Mouse (Mus musculus): ENCODE measurements at regions not wholly inside any gene's neighbourhood (a gene's known extent, or its start where the extent isn't known, plus 50 kb on each side); places are given as distances from the start of the nearest gene placed in this dataset.

DNA sequence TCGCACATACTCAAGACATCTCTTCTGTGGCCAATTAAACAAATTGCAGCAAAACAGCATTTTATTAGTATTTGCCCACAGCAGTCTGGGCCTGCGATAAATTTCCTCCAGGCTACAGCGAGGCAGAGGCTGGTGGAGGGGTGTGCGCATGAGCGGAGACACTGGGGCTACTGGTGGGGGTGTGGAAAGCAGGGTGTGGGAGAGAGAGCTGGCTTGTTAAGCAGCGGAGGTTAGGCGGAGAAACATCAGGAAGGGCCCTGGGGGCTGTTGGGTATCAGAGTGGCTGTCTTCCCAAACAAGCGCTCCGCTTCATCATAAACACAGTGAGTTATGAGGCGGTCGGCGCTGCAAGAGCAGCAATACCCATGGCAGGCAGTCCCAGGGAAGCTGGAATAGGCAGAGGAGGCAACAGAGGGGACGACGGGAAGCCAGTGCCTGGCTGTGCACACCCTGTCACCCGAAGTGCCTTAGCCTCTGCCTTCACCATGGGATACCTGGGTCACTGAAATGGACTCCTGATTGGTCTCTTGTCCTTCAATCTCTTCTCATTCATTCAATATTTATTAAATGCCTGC lies 74.0 kb upstream of the Lhx1 start:
- Histone ChIP-seq H3K9me3 (no peaks in the 10 kb centered on the region), H3K4me1 (peaks cover 10% of the 10 kb centered on the region; the same call in 1 of the 2 replicates), H3K36me3 (no peaks in the 10 kb centered on the region), H3K9ac (replicated peaks) (no peak overlapping the region), H3K4me3 (no peak overlapping the region), H3K27ac (replicated peaks) (peak overlapping the region; percentile 47; the same call in 1 of the 2 replicates), H3K4me2 (replicated peaks) (no peak overlapping the region), H3K27me3 (peaks cover 36% of the 10 kb centered on the region)
- WGBS: 56% methylated on average over 15 of the region's 15 CpGs
- ATAC-seq (ENCODE audit: low FRiP score, low read depth): no peak

DNA sequence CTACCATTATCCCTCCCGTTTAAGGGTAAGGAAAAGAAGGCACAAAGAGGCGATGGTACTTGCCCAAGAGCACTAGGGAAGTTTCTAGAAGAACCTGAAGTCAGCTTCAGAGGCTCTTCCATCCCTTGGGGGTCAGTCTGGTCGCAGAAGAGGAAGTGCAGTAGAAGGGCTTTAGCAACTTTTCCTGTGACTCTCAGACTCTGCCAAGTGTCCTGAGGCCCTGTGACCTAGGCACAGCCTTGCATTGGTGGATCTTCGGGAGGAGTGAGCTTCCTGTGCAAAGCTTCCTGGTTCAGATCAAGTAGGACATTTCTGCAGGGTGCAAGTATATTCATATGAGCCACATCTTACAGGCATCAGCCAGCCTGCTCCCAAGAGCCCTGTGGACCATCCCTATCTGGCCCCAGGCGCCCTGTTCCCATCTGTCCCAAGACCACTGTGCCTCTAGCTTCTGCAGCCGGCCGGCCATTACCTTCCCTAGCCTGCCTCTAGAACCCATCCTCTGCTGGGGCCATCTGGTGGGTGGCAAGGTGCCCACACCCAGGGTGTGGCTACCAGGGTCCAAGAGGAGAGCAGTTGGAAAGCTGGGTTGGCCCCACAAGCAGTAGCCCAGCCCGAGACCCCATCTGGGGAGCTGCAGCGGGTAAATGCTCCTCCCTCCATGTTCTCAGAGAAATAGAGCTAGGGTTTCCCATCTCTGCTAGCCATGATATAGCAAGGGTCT lies 72.4 kb upstream of the Lhx1 start:
- H3K4me2 ChIP-seq (replicated peaks): no peak overlapping the region
- H3K27ac ChIP-seq (replicated peaks): no peak overlapping the region
- no peaks in the 10 kb centered on the region for H3K36me3 ChIP-seq
- ATAC-seq (ENCODE audit: low FRiP score, low read depth): no peak
- peaks cover 30% of the 10 kb centered on the region for H3K27me3 ChIP-seq
- no peak overlapping the region for H3K9ac ChIP-seq (replicated peaks)
- 89% methylated on average over 9 of the region's 9 CpGs for WGBS
- H3K4me1 ChIP-seq: peaks cover 9% of the 10 kb centered on the region
- no peaks in the 10 kb centered on the region for H3K9me3 ChIP-seq
- H3K4me3 ChIP-seq: no peak overlapping the region

DNA sequence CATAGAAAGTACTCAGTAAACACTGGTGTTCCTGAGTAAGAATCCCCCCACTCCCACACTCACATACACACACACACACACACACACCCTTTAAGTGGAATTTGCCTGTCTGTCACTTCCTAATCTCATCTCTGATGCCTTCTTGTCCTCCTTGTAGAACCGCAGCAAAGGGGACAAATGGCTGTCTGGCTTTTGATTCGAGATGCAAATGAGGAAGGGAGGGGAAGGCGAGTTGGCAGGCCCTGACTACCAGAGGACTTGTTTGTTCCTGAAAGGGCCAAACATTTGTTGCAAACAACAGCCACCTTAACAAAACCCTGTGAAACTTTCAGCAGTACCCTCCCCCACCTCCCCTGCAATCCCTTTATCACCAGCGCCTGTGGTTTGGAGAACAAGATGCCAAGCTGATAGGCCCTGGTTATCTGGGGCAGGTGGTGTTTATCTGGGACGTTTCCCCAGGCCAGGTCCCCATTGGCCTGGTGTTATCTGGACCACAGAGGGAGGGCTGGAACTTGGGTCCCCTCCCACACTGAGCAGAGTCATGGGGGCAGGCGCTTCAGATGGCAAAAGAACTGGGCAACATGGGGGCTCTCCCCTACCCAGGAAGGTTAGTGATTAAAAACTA lies 67.5 kb upstream of the Lhx1 start:
- no peaks in the 10 kb centered on the region for H3K36me3 ChIP-seq
- 30% methylated on average over 6 of the region's 6 CpGs for WGBS
- no peak for ATAC-seq (ENCODE audit: low FRiP score, low read depth)
- no peak overlapping the region for H3K9ac ChIP-seq (replicated peaks)
- H3K27me3 ChIP-seq: peaks cover 33% of the 10 kb centered on the region
- H3K4me1 ChIP-seq: peaks cover 9% of the 10 kb centered on the region
- no peak overlapping the region for H3K4me2 ChIP-seq (replicated peaks)
- no peak overlapping the region for H3K4me3 ChIP-seq
- H3K9me3 ChIP-seq: no peaks in the 10 kb centered on the region
- H3K27ac ChIP-seq (replicated peaks): no peak overlapping the region

DNA sequence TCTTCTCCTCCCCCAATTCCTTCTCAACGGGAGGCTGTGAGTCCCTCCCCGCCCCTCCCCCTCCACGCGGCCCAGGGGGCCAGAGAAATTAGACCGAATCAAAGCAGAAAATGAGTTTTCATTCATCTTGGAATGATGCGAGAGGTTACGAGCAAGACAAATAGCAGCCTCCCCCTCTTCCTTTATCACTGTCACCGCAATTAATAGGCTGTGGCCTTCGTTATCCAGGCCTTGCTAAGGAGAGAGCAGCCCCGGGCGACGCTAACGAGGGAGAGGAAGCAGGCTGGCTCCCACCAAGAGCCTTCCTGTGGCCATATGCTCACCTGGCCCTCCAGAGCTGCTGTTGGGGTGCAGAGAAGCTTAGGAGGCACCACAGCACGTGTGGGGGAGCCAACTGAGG lies 61.8 kb upstream of the Lhx1 start:
- Histone ChIP-seq H3K4me3 (no peak overlapping the region), H3K36me3 (no peaks in the 10 kb centered on the region), H3K9me3 (no peaks in the 10 kb centered on the region), H3K27ac (replicated peaks) (peak overlapping the region; percentile 46), H3K9ac (replicated peaks) (no peak overlapping the region), H3K4me2 (replicated peaks) (no peak overlapping the region), H3K4me1 (peaks cover 29% of the 10 kb centered on the region), H3K27me3 (peaks cover 7% of the 10 kb centered on the region)
- 33% methylated on average over 14 of the region's 14 CpGs for WGBS
- ATAC-seq (ENCODE audit: low FRiP score, low read depth): no peak

DNA sequence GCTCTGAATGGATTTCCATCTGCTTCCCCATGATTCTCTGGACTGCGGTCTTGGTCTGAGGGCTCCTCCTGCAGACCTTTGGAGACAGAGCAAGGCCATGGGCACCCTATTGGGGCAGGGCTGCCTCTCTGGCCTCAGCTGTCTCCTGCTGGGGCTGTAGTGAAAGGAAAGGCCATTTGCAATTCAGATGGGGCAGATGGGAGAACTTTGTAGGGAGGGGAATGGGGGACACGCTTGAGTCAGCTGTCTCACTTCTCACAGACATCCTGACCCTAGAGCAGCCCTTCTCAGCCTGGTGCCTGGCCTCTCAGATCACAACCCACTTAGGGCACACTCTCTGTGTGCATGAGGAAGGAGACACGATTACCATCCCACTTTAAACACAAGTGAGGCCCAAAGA lies 60.3 kb upstream of the Lhx1 start:
- ATAC-seq (ENCODE audit: low FRiP score, low read depth): peak; percentile 71
- Histone ChIP-seq H3K27me3 (peaks cover 10% of the 10 kb centered on the region; the same call in 1 of the 2 replicates), H3K4me3 (no peak overlapping the region), H3K4me2 (replicated peaks) (no peak overlapping the region), H3K9me3 (no peaks in the 10 kb centered on the region), H3K4me1 (peaks cover 29% of the 10 kb centered on the region), H3K9ac (replicated peaks) (no peak overlapping the region), H3K36me3 (no peaks in the 10 kb centered on the region), H3K27ac (replicated peaks) (peak overlapping the region; percentile 71)
- WGBS: 17% methylated on average over 3 of the region's 3 CpGs

DNA sequence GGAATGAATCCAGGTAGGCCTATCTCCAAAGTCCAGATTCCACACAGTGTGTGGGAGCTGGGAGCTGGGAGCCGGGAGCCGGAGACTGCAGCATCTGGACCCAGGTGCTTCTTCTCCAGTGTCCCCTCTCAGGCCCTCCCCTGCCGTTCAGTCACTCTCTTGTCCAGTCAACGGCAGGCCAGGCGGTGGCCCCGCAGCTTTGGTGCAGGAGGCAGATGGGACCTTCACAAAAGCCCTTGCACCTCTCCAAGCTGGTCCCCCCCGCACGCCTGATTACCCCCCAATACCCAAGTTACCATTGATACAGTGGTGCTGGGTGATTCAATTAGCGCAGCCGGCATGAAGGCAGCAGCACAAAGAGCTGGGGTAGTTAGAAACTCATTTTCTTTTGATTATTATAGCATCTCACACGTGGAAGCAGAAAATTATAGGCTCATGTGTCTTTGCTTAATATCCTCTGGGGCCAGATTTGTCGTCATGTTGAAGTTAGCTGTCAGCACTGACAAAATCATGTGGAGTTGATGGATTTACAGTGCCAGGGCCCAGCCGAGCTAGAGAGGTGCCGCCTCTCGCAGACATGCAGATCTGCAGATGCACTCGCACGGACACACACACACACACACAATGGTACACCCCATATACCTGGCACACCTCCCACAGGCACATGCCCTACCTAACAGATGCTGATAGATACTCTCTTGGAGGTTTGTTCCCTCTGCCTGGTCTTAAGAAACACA lies 53.6 kb upstream of the Lhx1 start:
- Histone ChIP-seq H3K27ac (replicated peaks) (peak overlapping the region; percentile 46), H3K4me1 (peaks cover 38% of the 10 kb centered on the region), H3K36me3 (no peaks in the 10 kb centered on the region), H3K9ac (replicated peaks) (no peak overlapping the region), H3K4me3 (no peak overlapping the region), H3K27me3 (peaks cover 20% of the 10 kb centered on the region), H3K9me3 (no peaks in the 10 kb centered on the region), H3K4me2 (replicated peaks) (no peak overlapping the region)
- WGBS: 45% methylated on average over 17 of the region's 17 CpGs
- no peak for ATAC-seq (ENCODE audit: low FRiP score, low read depth)
